Mouse (Mus musculus) ES-Bruce4 (cell line): ENCODE measurements around the gene Sds.

Experiments used
- CTCF ChIP-seq: IDR thresholded peaks from one replicate; pipeline ENCODE4 v1.8.1; 2011; ENCODE audit warnings: low read depth, low read length
- EP300 ChIP-seq: IDR thresholded peaks from 2 replicates; pipeline ENCODE4 v1.6.1; 2011; ENCODE audit warnings: low read depth, low read length; ENCODE audit not compliant: insufficient read depth
- POLR2A ChIP-seq: IDR thresholded peaks from one replicate; pipeline ENCODE4 v1.8.1; 2011; ENCODE audit warnings: low read length; ENCODE audit not compliant: insufficient read depth

- no peak for TF ChIP-seq POLR2A
- TF ChIP-seq EP300: no peak
- no peak for TF ChIP-seq CTCF
Measured at GRCm38 (mm10) chr5:120495703-120496226, 19.4 kb downstream of the Sds start.
